Mouse (Mus musculus): ENCODE results near the gene Hint1. TPM values are rescaled to one million over a fixed set of nuclear protein-coding genes. Genes with fewer than 3 reads are reported as not detected.

Hint1 gene
- 640 TPM for polyA plus RNA-seq (2015; fragmentation: Illumina TruSeq; extraction: RNeasy Lipid Tissue Mini Kit (QIAGEN cat#74804); ENCODE audit: low read depth, low replicate concordance)

DNA sequence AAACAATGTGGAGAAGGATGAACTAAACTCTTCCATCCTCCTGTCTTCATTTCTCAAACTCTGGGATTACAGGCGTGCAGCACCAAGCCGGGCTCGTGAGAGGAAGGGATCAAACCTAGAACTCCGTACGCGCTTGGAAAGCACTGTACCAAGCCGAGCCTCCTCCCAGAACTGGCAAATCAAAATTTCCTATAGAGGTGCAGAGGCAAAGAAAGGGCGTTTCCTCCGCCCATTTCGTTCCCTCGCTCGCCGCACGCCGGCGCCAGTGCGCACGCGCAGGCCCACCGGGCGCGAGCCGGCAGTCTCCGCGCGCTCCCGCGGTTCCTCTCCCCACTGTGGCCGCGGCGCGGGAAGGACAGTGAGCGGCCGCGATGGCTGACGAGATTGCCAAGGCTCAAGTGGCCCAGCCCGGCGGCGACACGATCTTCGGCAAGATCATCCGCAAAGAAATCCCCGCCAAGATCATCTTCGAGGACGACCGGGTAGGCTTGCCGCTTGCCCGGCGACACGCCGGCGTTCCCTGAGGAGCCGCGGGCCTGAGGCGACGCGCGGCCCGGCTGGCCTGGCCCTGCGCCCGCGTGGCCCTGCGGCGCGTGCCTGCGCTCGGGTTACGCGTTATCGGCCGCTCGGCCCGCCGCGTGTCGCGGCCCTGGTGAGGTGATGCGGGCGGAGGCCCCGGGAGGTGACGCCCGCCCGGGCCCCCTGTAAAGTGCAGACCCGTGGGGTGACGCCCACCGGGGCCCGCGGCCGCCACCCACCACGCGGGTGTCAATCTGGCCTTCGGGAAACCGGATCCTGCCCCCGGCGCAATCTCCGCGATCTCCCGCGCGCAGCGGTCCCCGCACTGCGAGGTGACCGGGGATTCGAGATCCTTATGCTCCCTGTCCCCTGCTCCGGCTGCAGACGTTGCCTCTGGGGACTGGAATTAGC is at the start of gene Hint1:
Hint1 (plus strand) TSS at position 265 of the 930 bp plus-strand sequence.

GRCm38 (mm10) chr11:54860256-54861038 is 5.7 kb upstream of the Hint1 start, which contains the start of gene Lyrm7:
Gene Lyrm7, minus strand, starts transcription at chr11:54860916.

GRCm38 (mm10) chr11:54902333-54903323 is 36.4 kb downstream of the Hint1 start, which contains the start of gene Gpx3:
Gene Gpx3, plus strand, starts transcription at chr11:54902453.

Other genes with a start within 250 kb of the Hint1 start
- gene Cdc42se2, start 78.7 kb upstream of the Hint1 start, polyA plus RNA-seq (2015; fragmentation: Illumina TruSeq; extraction: RNeasy Lipid Tissue Mini Kit (QIAGEN cat#74804); ENCODE audit: low read depth, low replicate concordance): 130 TPM
- gene Lyrm7, start 5.5 kb upstream of the Hint1 start, polyA plus RNA-seq (2015; fragmentation: Illumina TruSeq; extraction: RNeasy Lipid Tissue Mini Kit (QIAGEN cat#74804); ENCODE audit: low read depth, low replicate concordance): 12.6 TPM
- gene Gpx3, start 36.1 kb downstream of the Hint1 start, polyA plus RNA-seq (2015; fragmentation: Illumina TruSeq; extraction: RNeasy Lipid Tissue Mini Kit (QIAGEN cat#74804); ENCODE audit: low read depth, low replicate concordance): 14.7 TPM
- gene Tnip1, start 96.5 kb downstream of the Hint1 start, polyA plus RNA-seq (2015; fragmentation: Illumina TruSeq; extraction: RNeasy Lipid Tissue Mini Kit (QIAGEN cat#74804); ENCODE audit: low read depth, low replicate concordance): 22.3 TPM
- gene Anxa6, start 167.1 kb downstream of the Hint1 start, polyA plus RNA-seq (2015; fragmentation: Illumina TruSeq; extraction: RNeasy Lipid Tissue Mini Kit (QIAGEN cat#74804); ENCODE audit: low read depth, low replicate concordance): 91.8 TPM
- 0.77 TPM for gene Ccdc69, start 211.7 kb downstream of the Hint1 start, polyA plus RNA-seq (2015; fragmentation: Illumina TruSeq; extraction: RNeasy Lipid Tissue Mini Kit (QIAGEN cat#74804); ENCODE audit: low read depth, low replicate concordance)
- gene Gm2a, start 231.7 kb downstream of the Hint1 start, polyA plus RNA-seq (2015; fragmentation: Illumina TruSeq; extraction: RNeasy Lipid Tissue Mini Kit (QIAGEN cat#74804); ENCODE audit: low read depth, low replicate concordance): 33.9 TPM